Mouse (Mus musculus): ENCODE measurements around the gene Mapk7. TPM values are rescaled to one million over a fixed set of nuclear protein-coding genes. Genes with fewer than 3 reads are reported as not detected.

Mapk7 gene
- total and polyA plus RNA-seq, 3 experiments: 12.4 to 32.3 (median 12.7) TPM

- DNase-seq (ENCODE audit: low spot score): no peak
- no peak for ATAC-seq (ENCODE audit: extremely low read depth, insufficient number of reproducible peaks, low FRiP score, poor library complexity, severe bottlenecking)
- Histone ChIP-seq H3K4me3 (ENCODE audit: low read depth, low read length) (no peak overlapping the region), H3K36me3 (replicated peaks) (no peaks in the 10 kb centered on the region), H3K4me1 (ENCODE audit: insufficient read depth, low read depth, low read length) (no peaks in the 10 kb centered on the region), H3K9me3 (replicated peaks) (no peaks in the 10 kb centered on the region), H3K27me3 (ENCODE audit: insufficient read depth, low read length) (peaks cover 21% of the 10 kb centered on the region; the same call in 1 of the 2 replicates)
- TF ChIP-seq CTCF (IDR thresholded peaks at IDR 0.05; ENCODE audit: low read depth, low read length): no peak
Measured at GRCm38 (mm10) chr11:61449499-61450292, 44.5 kb downstream of the Mapk7 start.

GRCm38 (mm10) chr11:61448599-61449225 is 45.5 kb downstream of the Mapk7 start:
- Histone ChIP-seq H3K36me3 (replicated peaks) (no peaks in the 10 kb centered on the region), H3K4me3 (ENCODE audit: low read depth, low read length) (no peak overlapping the region), H3K4me1 (ENCODE audit: insufficient read depth, low read depth, low read length) (no peaks in the 10 kb centered on the region), H3K27me3 (ENCODE audit: insufficient read depth, low read length) (peaks cover 16% of the 10 kb centered on the region; the same call in 1 of the 2 replicates), H3K9me3 (replicated peaks) (no peaks in the 10 kb centered on the region)
- ATAC-seq (ENCODE audit: extremely low read depth, insufficient number of reproducible peaks, low FRiP score, poor library complexity, severe bottlenecking) (no peak), DNase-seq (ENCODE audit: low spot score) (no peak)
- TF ChIP-seq GATA1 (IDR thresholded peaks at IDR 0.05; ENCODE audit: borderline replicate concordance, low read length) (no peak), CTCF (IDR thresholded peaks at IDR 0.05; ENCODE audit: low read depth, low read length) (no peak), TAL1 (conservative IDR thresholded peaks at IDR 0.05; ENCODE audit: low read depth, low read length) (no peak), POLR2AphosphoS5 (IDR thresholded peaks at IDR 0.05; ENCODE audit: insufficient replicate concordance, low read depth, low read length) (no peak), GATA2 (IDR thresholded peaks at IDR 0.05; ENCODE audit: borderline replicate concordance, low read depth, low read length) (no peak)

- ATAC-seq (ENCODE audit: extremely low read depth, insufficient number of reproducible peaks, low FRiP score, poor library complexity, severe bottlenecking): no peak
- no peak for DNase-seq (ENCODE audit: low spot score)
- H3K4me3 ChIP-seq (ENCODE audit: low read depth, low read length): no peak overlapping the region
- no peak for TF ChIP-seq CTCF (IDR thresholded peaks at IDR 0.05; ENCODE audit: low read depth, low read length)
- no peak for TF ChIP-seq GATA2 (IDR thresholded peaks at IDR 0.05; ENCODE audit: borderline replicate concordance, low read depth, low read length)
- no peak for TF ChIP-seq TAL1 (conservative IDR thresholded peaks at IDR 0.05; ENCODE audit: low read depth, low read length)
- TF ChIP-seq GATA1 (IDR thresholded peaks at IDR 0.05; ENCODE audit: borderline replicate concordance, low read length): no peak
- no peak for TF ChIP-seq POLR2AphosphoS5 (IDR thresholded peaks at IDR 0.05; ENCODE audit: insufficient replicate concordance, low read depth, low read length)
- H3K4me1 ChIP-seq (ENCODE audit: insufficient read depth, low read depth, low read length): no peaks in the 10 kb centered on the region
- H3K9me3 ChIP-seq (replicated peaks): no peaks in the 10 kb centered on the region
- H3K27me3 ChIP-seq (ENCODE audit: insufficient read depth, low read length): peaks cover 15% of the 10 kb centered on the region; the same call in 1 of the 2 replicates
- H3K36me3 ChIP-seq (replicated peaks): no peaks in the 10 kb centered on the region
Measured at GRCm38 (mm10) chr11:61448041-61448440, 46.2 kb downstream of the Mapk7 start.

GRCm38 (mm10) chr11:61447296-61447695 is 46.9 kb downstream of the Mapk7 start:
- Histone ChIP-seq H3K36me3 (replicated peaks) (no peaks in the 10 kb centered on the region), H3K4me1 (ENCODE audit: insufficient read depth, low read depth, low read length) (no peaks in the 10 kb centered on the region), H3K4me3 (ENCODE audit: low read depth, low read length) (no peak overlapping the region), H3K27me3 (ENCODE audit: insufficient read depth, low read length) (peaks cover 10% of the 10 kb centered on the region; the same call in 1 of the 2 replicates), H3K9me3 (replicated peaks) (no peaks in the 10 kb centered on the region)
- no peak for TF ChIP-seq GATA1 (IDR thresholded peaks at IDR 0.05; ENCODE audit: borderline replicate concordance, low read length)
- no peak for TF ChIP-seq TAL1 (conservative IDR thresholded peaks at IDR 0.05; ENCODE audit: low read depth, low read length)
- TF ChIP-seq POLR2AphosphoS5 (IDR thresholded peaks at IDR 0.05; ENCODE audit: insufficient replicate concordance, low read depth, low read length): no peak
- TF ChIP-seq GATA2 (IDR thresholded peaks at IDR 0.05; ENCODE audit: borderline replicate concordance, low read depth, low read length): no peak
- TF ChIP-seq CTCF (IDR thresholded peaks at IDR 0.05; ENCODE audit: low read depth, low read length): no peak
- no peak for ATAC-seq (ENCODE audit: extremely low read depth, insufficient number of reproducible peaks, low FRiP score, poor library complexity, severe bottlenecking)
- no peak for DNase-seq (ENCODE audit: low spot score)

GRCm38 (mm10) chr11:61443807-61444206 is 50.4 kb downstream of the Mapk7 start:
- no peaks in the 10 kb centered on the region for H3K4me1 ChIP-seq (ENCODE audit: insufficient read depth, low read depth, low read length)
- ATAC-seq (ENCODE audit: extremely low read depth, insufficient number of reproducible peaks, low FRiP score, poor library complexity, severe bottlenecking) (no peak), DNase-seq (ENCODE audit: low spot score) (no peak)
- no peaks in the 10 kb centered on the region for H3K36me3 ChIP-seq (replicated peaks)
- H3K4me3 ChIP-seq (ENCODE audit: low read depth, low read length): no peak overlapping the region
- H3K27me3 ChIP-seq (ENCODE audit: insufficient read depth, low read length): peaks cover 8% of the 10 kb centered on the region; the same call in 1 of the 2 replicates
- TF ChIP-seq POLR2AphosphoS5 (IDR thresholded peaks at IDR 0.05; ENCODE audit: insufficient replicate concordance, low read depth, low read length) (no peak), GATA1 (IDR thresholded peaks at IDR 0.05; ENCODE audit: borderline replicate concordance, low read length) (no peak)
- no peaks in the 10 kb centered on the region for H3K9me3 ChIP-seq (replicated peaks)

GRCm38 (mm10) chr11:61441670-61442069 is 52.5 kb downstream of the Mapk7 start:
- ATAC-seq (ENCODE audit: extremely low read depth, insufficient number of reproducible peaks, low FRiP score, poor library complexity, severe bottlenecking) (no peak), DNase-seq (ENCODE audit: low spot score) (no peak)
- H3K4me3 ChIP-seq (ENCODE audit: low read depth, low read length): no peak overlapping the region
- no peaks in the 10 kb centered on the region for H3K9me3 ChIP-seq (replicated peaks)
- no peaks in the 10 kb centered on the region for H3K36me3 ChIP-seq (replicated peaks)
- 0 out of 2 replicates have a peak, but pooled peaks cover 5% of the 10 kb centered on the region for H3K4me1 ChIP-seq (ENCODE audit: insufficient read depth, low read depth, low read length)
- H3K27me3 ChIP-seq (ENCODE audit: insufficient read depth, low read length): peaks cover 10% of the 10 kb centered on the region
- TF ChIP-seq TAL1 (conservative IDR thresholded peaks at IDR 0.05; ENCODE audit: low read depth, low read length) (no peak), CTCF (IDR thresholded peaks at IDR 0.05; ENCODE audit: low read depth, low read length) (no peak), GATA2 (IDR thresholded peaks at IDR 0.05; ENCODE audit: borderline replicate concordance, low read depth, low read length) (no peak), GATA1 (IDR thresholded peaks at IDR 0.05; ENCODE audit: borderline replicate concordance, low read length) (no peak), POLR2AphosphoS5 (IDR thresholded peaks at IDR 0.05; ENCODE audit: insufficient replicate concordance, low read depth, low read length) (no peak)
